Mouse (Mus musculus) MN1 (cell line): Measurements from ENCODE around the gene Ajm1.

Experiments
- DNase-seq: peaks from one replicate; pipeline ENCODE4 v3.0.0-alpha.2; 2016; ENCODE audit warnings: low spot score

Gene Ajm1

DNA sequence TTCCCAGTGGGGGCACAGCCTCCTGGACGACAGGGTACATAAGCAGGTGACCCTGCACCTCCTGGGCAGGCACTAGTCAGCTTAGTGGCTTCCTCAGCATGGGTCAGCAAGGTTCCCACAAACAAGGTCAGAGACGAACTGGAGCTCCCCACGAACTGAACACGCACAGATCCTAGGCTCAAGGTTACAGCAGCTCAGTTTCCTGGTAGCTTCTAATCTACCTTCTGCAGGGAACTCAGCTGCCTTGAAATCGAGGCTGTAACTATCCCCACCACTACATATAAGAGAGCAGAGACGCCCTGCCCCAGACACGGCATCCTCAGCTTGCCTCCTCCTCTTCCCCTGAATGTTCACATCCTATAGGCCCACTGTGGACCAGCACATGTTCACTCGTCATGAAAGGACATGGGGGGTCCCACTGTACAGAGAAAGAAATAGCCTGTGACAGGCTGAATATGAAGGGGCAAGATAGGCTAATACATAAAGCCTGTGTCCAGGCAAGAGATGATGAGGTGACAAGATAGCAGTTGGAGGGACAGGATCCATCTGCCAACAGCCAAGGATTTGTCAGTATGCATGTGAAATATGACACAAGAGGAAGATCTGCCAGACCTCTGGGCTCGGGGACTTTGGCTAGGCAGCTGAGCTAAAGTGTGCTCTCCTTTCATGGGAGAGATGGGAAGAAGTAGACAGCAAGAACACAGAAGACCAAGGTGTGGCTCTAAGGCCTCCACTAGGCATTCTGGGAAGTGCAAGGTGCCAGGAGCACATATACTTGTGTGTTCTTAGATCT, 54.9 kb downstream of the Ajm1 start:
- DNase-seq: no peak
